Mouse (Mus musculus) adrenal gland, postnatal 25 days (tissue): ENCODE measurements around the gene Mtr. TPM values are rescaled to one million over a fixed set of nuclear protein-coding genes. Genes with fewer than 3 reads are reported as not detected.
"Not testable (repeated sequence)": the region's sequence is repeated elsewhere in the genome, so short reads cannot be mapped to it uniquely, and the experiment has no call there.

Source experiments
- DNase-seq: peaks from one replicate; pipeline ENCODE4 v3.0.0; 2021; ENCODE audit warnings: mixed read lengths
- total RNA-seq: library from RNA; stranded (reverse); gene quantifications from 2 replicates; pipeline ENCODE4 v1.2.3, GENCODE M21; 2021

Gene Mtr
- total RNA-seq, 1 experiment from 2014 or later: 26.1 TPM

DNA sequence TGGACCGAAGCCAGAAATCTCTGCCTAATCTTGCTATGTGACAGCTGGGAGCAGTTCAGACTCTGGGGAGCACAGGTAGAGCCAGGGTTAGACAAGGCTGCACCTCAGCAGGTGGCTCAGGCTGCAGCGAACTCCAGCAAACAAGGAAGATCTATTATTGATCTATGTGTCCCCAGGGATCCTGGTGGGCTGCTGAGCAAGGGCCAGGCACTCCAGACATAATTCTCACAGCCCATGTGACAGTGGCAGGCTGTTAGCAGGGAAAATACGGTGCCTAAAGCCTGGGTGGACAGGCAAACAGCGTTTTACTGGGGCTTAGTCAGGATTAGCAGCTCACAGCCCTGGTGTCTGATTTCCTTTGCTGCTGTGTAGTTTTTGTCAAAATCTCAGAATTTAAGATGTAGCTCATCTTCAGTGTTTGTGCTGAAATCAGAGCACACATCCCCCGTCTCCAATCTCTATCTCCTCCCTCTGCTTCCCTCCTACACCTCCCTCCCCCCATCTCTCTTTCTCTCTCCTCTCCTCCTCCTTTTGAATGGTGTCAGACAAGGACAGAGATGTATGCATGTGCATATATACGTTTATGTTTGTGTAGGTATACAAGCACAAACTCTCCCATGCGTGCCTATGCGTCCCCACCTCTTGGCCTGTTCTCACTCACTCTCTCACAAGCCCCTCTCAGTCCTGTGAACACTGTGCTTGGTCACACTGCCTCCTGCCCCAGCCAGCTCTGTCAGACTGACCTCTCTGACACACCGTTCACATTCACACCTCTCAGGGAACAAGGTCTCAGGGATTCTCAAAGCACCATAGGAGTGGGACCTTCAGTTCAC is 98.4 kb downstream of the Mtr start:
- no peak for DNase-seq

- no peak for DNase-seq
Measured at GRCm38 (mm10) chr13:12153922-12154321, 104.0 kb downstream of the Mtr start.

DNA sequence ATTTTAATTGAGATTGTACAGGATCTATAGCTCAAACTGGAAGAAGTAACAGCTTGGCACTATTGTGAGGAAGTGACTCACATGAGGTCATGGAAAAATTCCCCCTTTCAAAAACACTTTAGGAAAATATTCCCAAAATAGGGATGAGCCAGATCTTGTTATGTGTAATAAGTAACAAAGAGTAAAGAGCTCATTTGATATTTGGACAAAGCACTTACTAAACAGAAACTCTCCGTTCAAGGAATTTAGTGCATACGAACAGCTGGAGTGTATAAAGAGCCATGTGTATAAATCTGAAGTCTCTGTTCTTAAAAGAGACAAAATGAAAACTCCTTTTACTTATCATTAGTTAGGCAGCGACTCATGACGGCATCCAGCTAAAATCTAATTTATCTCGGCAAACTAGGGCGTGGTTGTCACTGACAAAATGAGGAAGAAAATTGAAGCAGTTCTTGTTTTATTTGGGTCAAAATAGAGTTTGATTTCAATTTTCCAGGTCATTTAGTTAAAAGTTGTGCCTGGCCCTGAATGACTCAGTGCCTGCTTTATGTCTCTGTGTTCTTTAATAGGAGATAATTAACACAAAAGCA is 110.9 kb downstream of the Mtr start:
- DNase-seq: no peak

DNA sequence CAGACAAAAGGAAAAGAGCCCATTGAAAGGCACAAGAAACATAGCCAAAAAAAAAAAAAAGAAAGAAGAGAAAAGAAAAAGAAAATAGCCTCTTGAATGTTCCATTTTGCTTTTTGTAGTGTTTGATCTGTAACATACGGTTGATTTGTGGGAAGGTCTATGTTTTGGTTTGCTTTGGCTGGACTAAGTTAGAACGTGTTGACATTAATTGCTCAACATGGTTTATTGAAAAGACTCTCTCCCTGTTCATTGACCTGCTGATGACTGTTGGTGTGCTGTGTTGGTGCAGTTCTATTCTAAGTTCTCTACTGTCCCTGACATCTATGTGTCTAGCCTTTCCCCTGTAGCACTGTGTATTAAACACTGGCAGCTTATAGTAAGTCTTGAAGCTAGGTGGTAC is 111.5 kb downstream of the Mtr start:
- no peak for DNase-seq

GRCm38 (mm10) chr13:12143347-12143746 is 114.6 kb downstream of the Mtr start:
- no peak for DNase-seq

DNA sequence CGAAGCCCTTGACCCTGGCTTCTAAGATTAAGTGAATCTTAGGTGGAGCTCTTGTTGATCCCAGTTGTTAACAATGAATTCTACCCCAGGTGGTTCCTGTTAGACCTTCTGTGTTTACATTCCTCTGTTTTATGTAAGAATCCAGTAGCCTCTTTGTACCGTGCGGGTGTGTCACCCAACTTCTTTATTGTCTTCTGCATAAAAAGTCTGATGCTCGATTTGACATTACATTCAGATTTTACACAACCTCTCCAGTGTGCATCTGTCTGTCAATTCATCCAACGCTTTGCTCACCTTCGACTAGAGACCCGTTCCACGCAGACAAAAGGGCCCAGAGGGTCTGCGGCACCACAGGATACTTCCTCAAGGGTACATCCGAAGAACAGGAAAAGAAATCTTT is 121.5 kb downstream of the Mtr start:
- DNase-seq: not testable (repeated sequence)

- DNase-seq: no peak
Measured at GRCm38 (mm10) chr13:12133549-12133948, 124.4 kb downstream of the Mtr start.

Other genes starting within 250 kb of the Mtr start
- 19.6 and 20.1 TPM in 2 replicates for gene Ryr2, start 151.2 kb downstream of the Mtr start, total RNA-seq
- 0.24 TPM in 1 of 2 replicates, not detected in the other for gene Actn2, start 82.6 kb upstream of the Mtr start, total RNA-seq
- gene Heatr1, start 136.9 kb upstream of the Mtr start, total RNA-seq: 30.5 and 40.0 TPM in 2 replicates
- gene Lgals8, start 206.8 kb upstream of the Mtr start, total RNA-seq: 72.0 and 104 TPM in 2 replicates